Mouse (Mus musculus): ENCODE results near the gene Ak1. TPM values are rescaled to one million over a fixed set of nuclear protein-coding genes. Genes with fewer than 3 reads are reported as not detected.

Gene Ak1
- polyA plus RNA-seq, 1 experiment: 23.5 TPM

DNA sequence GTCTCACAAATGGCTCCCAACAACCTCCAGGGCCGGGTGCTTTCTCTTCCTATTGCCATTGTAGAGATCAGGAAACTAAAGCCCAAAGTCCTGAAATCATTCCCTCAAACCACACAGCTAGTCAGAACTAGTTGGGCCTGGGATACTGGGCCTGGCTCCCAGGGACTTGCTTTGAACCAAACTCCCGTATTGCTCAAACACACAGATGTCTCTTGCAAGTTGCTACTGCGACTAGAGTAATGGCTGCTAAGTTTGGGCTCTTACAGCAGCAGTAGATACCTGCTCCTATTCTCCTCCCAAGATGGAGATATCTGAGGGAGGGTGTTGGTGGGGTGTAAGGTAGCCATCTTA, 33.8 kb downstream of the Ak1 start:
- 69% methylated on average over 3 of the region's 3 CpGs for WGBS
- TF ChIP-seq CTCF (IDR thresholded peaks at IDR 0.05; ENCODE audit: borderline replicate concordance, control insufficient read depth, extremely low read depth, insufficient read depth, low read length, poor library complexity): no peak
- TF ChIP-seq POLR2A (IDR thresholded peaks at IDR 0.05; ENCODE audit: control insufficient read depth, extremely low read depth, insufficient read depth, low read length, poor library complexity): no peak
- Histone ChIP-seq H3K36me3 (ENCODE audit: control insufficient read depth, insufficient read depth, low read length) (no peaks in the 10 kb centered on the region), H3K4me3 (ENCODE audit: control insufficient read depth, insufficient read depth, low read length) (no peak overlapping the region), H3K4me1 (replicated peaks; ENCODE audit: control insufficient read depth, insufficient read depth, low read length) (0 out of 2 replicates have a peak, but pooled peaks cover 9% of the 10 kb centered on the region), H3K27me3 (ENCODE audit: control insufficient read depth, insufficient read depth, low read length) (no peaks in the 10 kb centered on the region), H3K27ac (ENCODE audit: control insufficient read depth, insufficient read depth, low read length) (no peak overlapping the region)
- no peak for DNase-seq

DNA sequence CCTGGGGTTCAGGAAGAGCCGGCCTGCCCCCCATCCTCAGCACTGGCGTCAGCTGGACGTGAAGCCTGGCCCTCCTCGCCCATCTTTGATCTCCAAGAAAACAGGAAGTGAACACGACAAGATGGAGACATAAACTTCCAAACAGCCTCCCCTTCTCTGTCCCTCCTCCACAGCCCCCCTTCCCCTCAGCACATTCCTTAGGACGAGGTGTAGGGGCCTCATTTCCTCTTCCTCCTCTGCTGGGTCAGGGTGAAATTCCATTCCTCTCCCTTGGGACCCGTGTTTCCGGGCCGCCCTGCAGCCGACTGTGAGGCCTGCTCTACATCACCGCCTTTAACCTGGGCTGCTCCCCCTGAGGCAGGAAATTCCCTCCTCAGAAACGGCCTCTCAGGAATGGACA, 34.3 kb downstream of the Ak1 start:
- Histone ChIP-seq H3K4me1 (replicated peaks; ENCODE audit: control insufficient read depth, insufficient read depth, low read length) (0 out of 2 replicates have a peak, but pooled peaks cover 9% of the 10 kb centered on the region), H3K27me3 (ENCODE audit: control insufficient read depth, insufficient read depth, low read length) (no peaks in the 10 kb centered on the region), H3K27ac (ENCODE audit: control insufficient read depth, insufficient read depth, low read length) (no peak overlapping the region), H3K4me3 (ENCODE audit: control insufficient read depth, insufficient read depth, low read length) (no peak overlapping the region), H3K36me3 (ENCODE audit: control insufficient read depth, insufficient read depth, low read length) (no peaks in the 10 kb centered on the region)
- TF ChIP-seq POLR2A (IDR thresholded peaks at IDR 0.05; ENCODE audit: control insufficient read depth, extremely low read depth, insufficient read depth, low read length, poor library complexity): no peak
- TF ChIP-seq CTCF (IDR thresholded peaks at IDR 0.05; ENCODE audit: borderline replicate concordance, control insufficient read depth, extremely low read depth, insufficient read depth, low read length, poor library complexity): no peak
- WGBS: 82% methylated on average over 12 of the region's 12 CpGs
- DNase-seq: no peak

DNA sequence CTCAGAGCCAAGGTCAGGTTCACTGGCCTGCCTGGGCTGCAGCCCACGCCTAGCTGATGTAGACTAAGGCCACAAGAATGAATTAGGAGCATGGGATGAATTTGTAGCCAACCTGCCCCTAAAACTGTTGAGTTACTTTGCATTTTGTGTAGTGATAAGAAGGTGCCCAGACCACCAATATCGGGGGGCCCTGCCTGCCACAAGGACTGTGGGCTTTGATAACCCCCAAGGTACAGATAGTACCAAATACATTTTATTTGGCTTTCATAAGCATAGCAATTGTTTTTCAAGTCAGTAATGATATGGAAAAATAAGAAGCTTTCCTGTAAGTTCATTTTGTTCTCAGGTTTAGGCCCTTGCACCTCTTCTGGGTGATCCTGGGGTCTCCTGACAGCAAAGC, 37.3 kb downstream of the Ak1 start:
- Histone ChIP-seq H3K27ac (ENCODE audit: control insufficient read depth, insufficient read depth, low read length) (no peak overlapping the region), H3K4me1 (replicated peaks; ENCODE audit: control insufficient read depth, insufficient read depth, low read length) (0 out of 2 replicates have a peak, but pooled peaks cover 9% of the 10 kb centered on the region), H3K27me3 (ENCODE audit: control insufficient read depth, insufficient read depth, low read length) (no peaks in the 10 kb centered on the region), H3K4me3 (ENCODE audit: control insufficient read depth, insufficient read depth, low read length) (no peak overlapping the region), H3K36me3 (ENCODE audit: control insufficient read depth, insufficient read depth, low read length) (no peaks in the 10 kb centered on the region)
- no peak for DNase-seq
- no peak for TF ChIP-seq CTCF (IDR thresholded peaks at IDR 0.05; ENCODE audit: borderline replicate concordance, control insufficient read depth, extremely low read depth, insufficient read depth, low read length, poor library complexity)
- no peak for TF ChIP-seq POLR2A (IDR thresholded peaks at IDR 0.05; ENCODE audit: control insufficient read depth, extremely low read depth, insufficient read depth, low read length, poor library complexity)
- 97% methylated on average over 2 of the region's 2 CpGs for WGBS

DNA sequence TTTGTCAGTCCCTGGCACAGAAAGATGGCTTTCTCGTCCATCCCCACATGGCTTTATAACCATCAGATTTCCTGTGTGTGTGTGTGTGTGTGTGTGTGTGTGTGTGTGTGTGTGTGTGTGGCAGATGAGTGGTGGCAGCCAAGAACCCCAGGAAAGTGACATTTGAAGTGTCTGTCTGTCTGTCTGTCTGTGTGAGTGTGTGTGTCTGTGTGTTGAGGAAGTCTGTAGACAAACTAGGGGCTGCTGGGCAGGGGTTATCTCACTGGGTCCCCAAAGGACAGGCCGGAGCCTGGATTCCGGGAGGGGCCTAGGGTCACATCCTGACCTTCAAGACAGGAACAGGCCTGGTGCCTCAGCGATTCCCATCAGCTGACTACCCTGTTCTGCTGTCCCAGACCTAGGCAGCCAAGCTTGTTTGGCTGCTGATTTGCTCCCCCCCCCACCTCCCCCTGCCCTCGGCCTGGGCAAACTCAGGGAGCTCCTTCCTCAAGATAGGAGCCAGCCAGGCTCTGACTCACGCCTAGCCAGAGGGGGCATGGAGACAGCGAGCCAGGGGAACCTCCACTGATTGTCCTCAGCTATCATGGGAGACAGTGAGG, 40.0 kb downstream of the Ak1 start:
- no peaks in the 10 kb centered on the region for H3K27me3 ChIP-seq (ENCODE audit: control insufficient read depth, insufficient read depth, low read length)
- DNase-seq: no peak
- H3K4me1 ChIP-seq (replicated peaks; ENCODE audit: control insufficient read depth, insufficient read depth, low read length): no peaks in the 10 kb centered on the region
- H3K4me3 ChIP-seq (ENCODE audit: control insufficient read depth, insufficient read depth, low read length): no peak overlapping the region
- H3K36me3 ChIP-seq (ENCODE audit: control insufficient read depth, insufficient read depth, low read length): no peaks in the 10 kb centered on the region
- TF ChIP-seq CTCF (IDR thresholded peaks at IDR 0.05; ENCODE audit: borderline replicate concordance, control insufficient read depth, extremely low read depth, insufficient read depth, low read length, poor library complexity): no peak
- no peak for TF ChIP-seq POLR2A (IDR thresholded peaks at IDR 0.05; ENCODE audit: control insufficient read depth, extremely low read depth, insufficient read depth, low read length, poor library complexity)
- WGBS: 79% methylated on average over 7 of the region's 7 CpGs
- no peak overlapping the region for H3K27ac ChIP-seq (ENCODE audit: control insufficient read depth, insufficient read depth, low read length)

DNA sequence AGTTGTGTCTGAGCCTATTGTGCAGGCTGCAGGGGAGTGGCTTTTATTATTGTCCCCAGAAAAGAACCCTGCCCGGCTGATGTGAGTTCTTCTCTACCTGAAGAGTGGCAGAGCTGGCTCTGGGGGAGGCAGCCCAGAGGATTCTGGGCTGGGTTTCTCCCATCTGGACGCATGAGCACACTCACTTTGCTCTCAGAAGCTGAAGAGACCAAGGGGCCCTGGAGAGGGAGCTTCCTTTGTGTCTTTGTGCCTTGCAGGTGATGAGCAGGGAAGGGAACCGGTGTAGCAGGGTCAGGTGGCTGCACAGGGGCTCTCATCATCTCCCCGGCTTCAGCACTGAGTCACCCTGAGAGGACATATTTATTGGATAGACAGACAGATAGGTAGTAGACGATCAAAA, 40.7 kb downstream of the Ak1 start:
- 71% methylated on average over 5 of the region's 5 CpGs for WGBS
- H3K27ac ChIP-seq (ENCODE audit: control insufficient read depth, insufficient read depth, low read length): no peak overlapping the region

DNA sequence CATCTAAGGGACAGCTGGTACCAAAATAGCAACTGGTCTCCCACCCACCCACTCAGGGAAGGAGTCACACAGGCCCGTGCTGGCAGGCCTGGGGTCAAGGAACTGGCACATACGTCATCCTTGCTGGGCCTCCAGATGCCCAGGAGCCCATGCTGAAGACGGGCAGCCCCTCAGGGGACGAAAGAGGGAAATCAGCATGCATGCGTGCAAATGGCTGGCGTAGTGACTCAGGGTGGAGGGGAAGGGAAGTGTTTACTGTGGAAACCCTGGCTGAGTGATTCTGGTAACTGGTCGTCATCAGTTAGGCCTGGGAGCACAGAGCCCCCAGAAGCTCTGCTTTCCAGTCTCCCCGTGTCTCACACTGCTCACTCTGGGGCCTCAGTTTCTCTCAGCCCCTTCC, 43.8 kb downstream of the Ak1 start:
- 94% methylated on average over 8 of the region's 8 CpGs for whole genome bisulfite sequencing
- H3K27ac ChIP-seq (ENCODE audit: control insufficient read depth, insufficient read depth, low read length): no peak overlapping the region
- H3K4me3 ChIP-seq (ENCODE audit: control insufficient read depth, insufficient read depth, low read length): no peak overlapping the region
- no peaks in the 10 kb centered on the region for H3K27me3 ChIP-seq (ENCODE audit: control insufficient read depth, insufficient read depth, low read length)
- TF ChIP-seq POLR2A (IDR thresholded peaks at IDR 0.05; ENCODE audit: control insufficient read depth, extremely low read depth, insufficient read depth, low read length, poor library complexity) (no peak), CTCF (IDR thresholded peaks at IDR 0.05; ENCODE audit: borderline replicate concordance, control insufficient read depth, extremely low read depth, insufficient read depth, low read length, poor library complexity) (no peak)
- H3K36me3 ChIP-seq (ENCODE audit: control insufficient read depth, insufficient read depth, low read length): no peaks in the 10 kb centered on the region
- no peaks in the 10 kb centered on the region for H3K4me1 ChIP-seq (replicated peaks; ENCODE audit: control insufficient read depth, insufficient read depth, low read length)
- DNase-seq: no peak

More for the DNA sequence above, 40.7 kb downstream of the Ak1 start:
- Histone ChIP-seq H3K27me3 (ENCODE audit: control insufficient read depth, insufficient read depth, low read length) (no peaks in the 10 kb centered on the region), H3K4me3 (ENCODE audit: control insufficient read depth, insufficient read depth, low read length) (no peak overlapping the region), H3K36me3 (ENCODE audit: control insufficient read depth, insufficient read depth, low read length) (no peaks in the 10 kb centered on the region), H3K4me1 (replicated peaks; ENCODE audit: control insufficient read depth, insufficient read depth, low read length) (no peaks in the 10 kb centered on the region)
- TF ChIP-seq POLR2A (IDR thresholded peaks at IDR 0.05; ENCODE audit: control insufficient read depth, extremely low read depth, insufficient read depth, low read length, poor library complexity): no peak
- no peak for TF ChIP-seq CTCF (IDR thresholded peaks at IDR 0.05; ENCODE audit: borderline replicate concordance, control insufficient read depth, extremely low read depth, insufficient read depth, low read length, poor library complexity)
- DNase-seq: no peak

DNA sequence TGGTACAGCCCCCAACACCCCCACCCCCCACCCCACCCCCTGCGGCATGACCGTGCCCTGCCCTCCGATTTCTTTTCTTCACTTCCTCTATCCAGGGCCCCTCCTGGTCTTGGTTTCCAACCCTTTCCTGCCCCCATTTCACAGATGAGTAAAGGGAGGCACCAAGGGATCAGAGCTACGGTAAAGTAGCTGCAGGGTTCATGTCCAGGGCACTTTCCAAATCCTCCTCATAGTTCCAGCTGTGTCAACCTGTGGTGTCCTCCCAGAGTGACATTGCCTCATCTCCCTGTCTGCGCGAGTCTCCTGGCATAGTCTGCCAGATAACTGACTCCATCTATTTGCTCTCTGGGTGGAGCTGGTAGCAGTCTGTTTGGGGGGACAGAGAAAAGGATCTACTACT, 44.3 kb downstream of the Ak1 start:
- TF ChIP-seq POLR2A (IDR thresholded peaks at IDR 0.05; ENCODE audit: control insufficient read depth, extremely low read depth, insufficient read depth, low read length, poor library complexity) (no peak), CTCF (IDR thresholded peaks at IDR 0.05; ENCODE audit: borderline replicate concordance, control insufficient read depth, extremely low read depth, insufficient read depth, low read length, poor library complexity) (no peak)
- H3K27ac ChIP-seq (ENCODE audit: control insufficient read depth, insufficient read depth, low read length): no peak overlapping the region
- no peaks in the 10 kb centered on the region for H3K27me3 ChIP-seq (ENCODE audit: control insufficient read depth, insufficient read depth, low read length)
- whole genome bisulfite sequencing: 89% methylated on average over 6 of the region's 6 CpGs
- no peaks in the 10 kb centered on the region for H3K4me1 ChIP-seq (replicated peaks; ENCODE audit: control insufficient read depth, insufficient read depth, low read length)
- H3K4me3 ChIP-seq (ENCODE audit: control insufficient read depth, insufficient read depth, low read length): no peak overlapping the region
- no peaks in the 10 kb centered on the region for H3K36me3 ChIP-seq (ENCODE audit: control insufficient read depth, insufficient read depth, low read length)
- DNase-seq: no peak
